Mouse (Mus musculus): ENCODE results near the gene Gm8797. TPM values are rescaled to one million over a fixed set of nuclear protein-coding genes. Genes with fewer than 3 reads are reported as not detected.
A peak's percentile ranks its signal among the peaks of the same experiment; 100 is the strongest.
"Not testable (repeated sequence)": the region's sequence is repeated elsewhere in the genome, so short reads cannot be mapped to it uniquely, and the experiment has no call there.

Gm8797 gene
- total RNA-seq (2021) = 10 to 100 TPM; 14.1 to 14.9 TPM
- long read RNA-seq, partial matches to known transcripts = 0 of 4 reads
- long read RNA-seq, other reads (novel, unspliced or antisense) = 0 of 4 reads

DNA sequence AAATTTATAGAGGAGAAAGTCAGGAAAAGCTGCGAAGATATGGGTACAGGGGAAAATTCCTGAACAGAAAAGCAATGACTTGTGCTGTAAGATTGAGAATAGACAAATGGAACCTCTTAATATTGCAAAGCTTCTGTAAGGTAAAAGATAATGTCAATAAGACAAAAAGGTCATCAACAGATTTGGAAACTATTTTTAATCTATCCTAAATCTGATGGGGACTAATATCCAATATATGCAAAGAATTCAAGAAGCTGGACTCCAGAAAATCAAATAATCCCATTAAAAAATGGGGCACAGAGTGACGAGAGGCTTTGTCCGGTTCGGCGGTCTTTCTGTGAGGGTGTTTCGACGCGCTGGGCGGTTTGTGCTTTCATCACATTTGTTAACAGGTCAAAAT, at the start of gene Gm8797:
Gene Gm8797, plus strand, starts transcription at position 301 of the 400 bp plus-strand sequence.
- DNase-seq (ENCODE audit: low spot score in 2 of 2) = not testable (repeated sequence)

- DNase-seq (ENCODE audit: low spot score in 2 of 2) = no peak
These were observed 36.1 kb upstream of the Gm8797 start for GRCm38 (mm10) chr3:5714481-5714880.

DNA sequence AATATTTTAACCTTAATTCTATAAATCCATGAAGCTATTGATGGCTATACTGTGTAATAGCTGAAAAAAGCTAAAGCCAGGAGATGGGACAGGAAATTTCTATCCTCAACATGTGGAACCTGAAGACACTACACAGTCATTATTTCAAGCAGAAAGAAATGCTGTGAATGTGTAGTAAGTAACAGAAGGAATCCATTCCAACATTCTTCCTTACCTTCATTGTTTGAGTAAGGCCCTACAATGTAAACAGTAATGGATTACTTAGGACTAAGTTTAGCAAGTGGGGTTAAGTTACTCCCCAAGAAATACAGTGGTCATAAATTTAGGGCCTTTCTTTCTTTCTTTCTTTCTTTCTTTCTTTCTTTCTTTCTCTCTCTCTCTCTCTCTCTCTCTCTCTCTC, 17.7 kb upstream of the Gm8797 start:
- no peak for DNase-seq (ENCODE audit: low spot score in 2 of 2)

DNA sequence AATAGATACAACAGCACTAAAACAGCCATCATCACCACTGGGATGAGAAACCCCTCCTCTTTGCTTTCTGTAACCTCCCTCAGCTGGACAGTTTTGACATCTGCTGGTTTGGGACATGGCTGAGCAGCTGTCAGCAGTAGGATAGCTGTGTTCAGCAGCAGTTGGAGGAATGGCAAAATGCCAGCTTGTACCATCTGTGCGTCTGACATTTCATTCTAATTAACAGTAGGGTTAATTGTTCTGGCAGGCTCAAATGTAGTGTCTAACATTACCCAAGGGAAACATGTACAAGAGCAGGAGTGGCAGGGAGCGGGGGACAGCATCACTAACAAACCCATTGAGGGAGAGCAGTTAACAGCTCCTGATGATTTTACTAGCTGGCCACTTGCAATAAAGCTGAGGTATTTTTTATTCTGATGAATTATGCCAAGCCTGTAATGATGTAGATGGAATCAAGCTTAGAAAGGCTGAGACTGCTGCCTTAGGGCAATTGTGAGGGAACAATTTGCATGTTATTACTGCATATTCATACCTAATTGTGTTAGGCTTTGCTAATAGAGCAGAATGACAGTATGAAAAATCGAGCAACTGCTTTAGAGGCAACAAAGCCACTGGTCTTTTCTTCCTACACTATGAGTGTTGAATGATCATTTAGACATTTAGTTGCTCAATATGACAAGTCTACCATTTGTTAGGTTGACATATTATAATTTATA, 4.3 kb downstream of the Gm8797 start:
- DNase-seq (ENCODE audit: low spot score in 2 of 2) = peak; percentile 43 to 68

GRCm38 (mm10) chr3:5766256-5766655, 15.7 kb downstream of the Gm8797 start:
- DNase-seq (ENCODE audit: low spot score in 2 of 2) = no peak

DNA sequence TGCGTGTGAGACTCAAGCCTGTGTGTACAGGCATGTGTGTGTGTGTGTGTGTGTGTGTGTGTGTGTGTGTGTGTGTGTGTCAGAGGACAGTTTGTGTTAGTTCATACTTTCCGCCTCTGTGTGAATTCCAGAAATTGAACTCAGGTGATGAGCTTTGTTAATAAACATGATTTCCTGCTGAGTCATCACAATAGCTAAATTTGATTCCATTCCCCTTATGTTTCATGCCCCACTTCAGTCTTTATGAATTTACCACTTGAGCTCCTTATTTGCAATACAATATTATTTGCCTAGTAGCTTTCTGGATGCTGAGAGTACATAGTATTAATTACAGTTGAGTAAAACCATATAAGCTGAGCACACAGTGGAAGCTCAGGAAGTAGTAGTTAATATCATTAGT, 26.3 kb downstream of the Gm8797 start:
- no peak for DNase-seq (ENCODE audit: low spot score in 2 of 2)

Data from layer of hippocampus, adult 18-20 months (tissue).